Mouse (Mus musculus) limb, embryonic 11.5 days (tissue): Measurements from ENCODE around the gene Serpinb1c. TPM values are rescaled to one million over a fixed set of nuclear protein-coding genes. Genes with fewer than 3 reads are reported as not detected.

Experiments
- ATAC-seq: fragments of 200-750 bp; cut with Nextera tagmentation; 2 replicates; pipeline ENCODE4 v1.8.0; 2017; ENCODE audit warnings: low read depth; ENCODE audit not compliant: insufficient number of reproducible peaks, low FRiP score, low TSS enrichment
- DNase-seq: peaks from one replicate; pipeline ENCODE4 v3.0.0-alpha.2; 2015; ENCODE audit warnings: low spot score
- H3K27ac ChIP-seq: fragments of 300-500 bp; sonication (generic); replicated peaks from 2 replicates; pipeline ENCODE4 v1.5.1; 2014; ENCODE audit warnings: low read depth, mild to moderate bottlenecking, low read length
- H3K27me3 ChIP-seq: fragments of 300-500 bp; sonication (generic); 2 replicates; pipeline ENCODE4 v1.6.1; 2014; ENCODE audit warnings: mild to moderate bottlenecking, low read length, mixed read lengths; ENCODE audit not compliant: control insufficient read depth, insufficient read depth
- H3K36me3 ChIP-seq: fragments of 300-500 bp; sonication (generic); 2 replicates; pipeline ENCODE4 v1.6.1; 2014; ENCODE audit warnings: mild to moderate bottlenecking, low read length, moderate library complexity, mixed read lengths; ENCODE audit not compliant: control insufficient read depth, insufficient read depth
- H3K4me1 ChIP-seq: fragments of 300-500 bp; sonication (generic); 2 replicates; pipeline ENCODE4 v1.6.1; 2014; ENCODE audit warnings: low read length, mixed read lengths; ENCODE audit not compliant: control insufficient read depth, insufficient read depth
- H3K4me2 ChIP-seq: fragments of 300-500 bp; sonication (generic); 2 replicates; pipeline ENCODE4 v1.6.1; 2014; ENCODE audit warnings: low read depth, mild to moderate bottlenecking, moderate library complexity; ENCODE audit not compliant: severe bottlenecking
- H3K4me3 ChIP-seq: fragments of 300-500 bp; sonication (generic); 2 replicates; pipeline ENCODE4 v1.5.1; 2014; ENCODE audit warnings: low read depth, low read length
- H3K9ac ChIP-seq: fragments of 300-500 bp; sonication (generic); 2 replicates; pipeline ENCODE4 v1.6.1; 2014; ENCODE audit warnings: mild to moderate bottlenecking, low read length
- H3K9me3 ChIP-seq: fragments of 300-500 bp; sonication (generic); 2 replicates; pipeline ENCODE4 v1.6.1; 2016; ENCODE audit warnings: low read length; ENCODE audit not compliant: control insufficient read depth
- WGBS: fragments of 180-500 bp; shearing (Covaris S2); extraction: QIAGEN DNeasy Blood & Tissue Kit; methylation state at CpG from one replicate; pipeline ENCODE4 v1.1.7; 2014; 5-methylcytosine and 5-hydroxymethylcytosine counted together
- polyA plus RNA-seq: library from polyadenylated mRNA; unstranded; fragments of >200 nt; fragmentation: Nextera tagmentation; extraction: Ambion mirVana; gene quantifications from 2 replicates; pipeline ENCODE4 v1.2.1, GENCODE M21; 2014

Serpinb1c gene
- polyA plus RNA-seq, 1 experiment from 2014 or later, result not detected

GRCm38 (mm10) chr13:32860821-32861220 is 37.2 kb downstream of the Serpinb1c start:
- DNase-seq, result no peak
- H3K4me2 ChIP-seq, result no peak overlapping the region
- ATAC-seq, result no peak
- no peaks in the 10 kb centered on the region for H3K4me1 ChIP-seq
- H3K36me3 ChIP-seq, result no peaks in the 10 kb centered on the region
- H3K27me3 ChIP-seq, result no peaks in the 10 kb centered on the region
- 87% methylated on average over 3 of the region's 3 CpGs for WGBS
- H3K9me3 ChIP-seq, result no peaks in the 10 kb centered on the region
- H3K4me3 ChIP-seq, result no peak overlapping the region
- no peak overlapping the region for H3K9ac ChIP-seq
- no peak overlapping the region for H3K27ac ChIP-seq

- Histone ChIP-seq H3K27ac (no peak overlapping the region), H3K36me3 (no peaks in the 10 kb centered on the region), H3K4me2 (no peak overlapping the region), H3K9ac (no peak overlapping the region), H3K4me3 (no peak overlapping the region), H3K4me1 (no peaks in the 10 kb centered on the region), H3K27me3 (no peaks in the 10 kb centered on the region), H3K9me3 (no peaks in the 10 kb centered on the region)
- WGBS, result 74% methylated on average over 2 of the region's 2 CpGs
- DNase-seq (no peak), ATAC-seq (no peak)
Measured at GRCm38 (mm10) chr13:32853073-32853472, 44.9 kb downstream of the Serpinb1c start.

- no peak overlapping the region for H3K9ac ChIP-seq
- no peaks in the 10 kb centered on the region for H3K9me3 ChIP-seq
- ATAC-seq, result no peak
- WGBS, result 95% methylated on average over 4 of the region's 4 CpGs
- no peaks in the 10 kb centered on the region for H3K36me3 ChIP-seq
- no peak overlapping the region for H3K4me3 ChIP-seq
- H3K4me1 ChIP-seq, result no peaks in the 10 kb centered on the region
- H3K27ac ChIP-seq, result no peak overlapping the region
- DNase-seq, result no peak
- no peaks in the 10 kb centered on the region for H3K27me3 ChIP-seq
- no peak overlapping the region for H3K4me2 ChIP-seq
Measured at GRCm38 (mm10) chr13:32852539-32852938, 45.5 kb downstream of the Serpinb1c start.

- Histone ChIP-seq H3K9me3 (no peaks in the 10 kb centered on the region), H3K27me3 (no peaks in the 10 kb centered on the region), H3K4me3 (no peak overlapping the region), H3K4me1 (no peaks in the 10 kb centered on the region), H3K9ac (no peak overlapping the region), H3K4me2 (no peak overlapping the region), H3K27ac (no peak overlapping the region), H3K36me3 (no peaks in the 10 kb centered on the region)
- DNase-seq, result peak; percentile 55
- 15% methylated on average over 7 of the region's 7 CpGs for WGBS
- no peak for ATAC-seq
Measured at GRCm38 (mm10) chr13:32851967-32852366, 46.0 kb downstream of the Serpinb1c start.

GRCm38 (mm10) chr13:32850668-32851404 is 47.2 kb downstream of the Serpinb1c start, which contains the start of gene Serpinb1a:
Gene Serpinb1a, minus strand, starts transcription at chr13:32851185.
- Histone ChIP-seq H3K27me3 (no peaks in the 10 kb centered on the region), H3K4me3 (no peak within 1 kb of the TSS), H3K36me3 (no peaks in the 10 kb centered on the region), H3K9ac (no peak within 1 kb of the TSS), H3K27ac (no peak within 1 kb of the TSS), H3K4me1 (no peaks in the 10 kb centered on the region), H3K9me3 (no peaks in the 10 kb centered on the region), H3K4me2 (no peak within 1 kb of the TSS)
- peak; percentile 57 for DNase-seq
- 49% methylated on average over 10 of the region's 10 CpGs for WGBS
- ATAC-seq, result peak; percentile 26; the same call in 1 of the 2 replicates

- Histone ChIP-seq H3K27ac (no peak overlapping the region), H3K4me3 (no peak overlapping the region), H3K9ac (no peak overlapping the region), H3K4me2 (no peak overlapping the region), H3K36me3 (no peaks in the 10 kb centered on the region), H3K9me3 (no peaks in the 10 kb centered on the region), H3K4me1 (no peaks in the 10 kb centered on the region), H3K27me3 (no peaks in the 10 kb centered on the region)
- no peak for ATAC-seq
- 56% methylated on average over 1 of the region's 1 CpGs for WGBS
- DNase-seq, result no peak
Measured at GRCm38 (mm10) chr13:32850156-32850555, 47.9 kb downstream of the Serpinb1c start.

- no peak overlapping the region for H3K4me2 ChIP-seq
- no peak overlapping the region for H3K4me3 ChIP-seq
- no peak overlapping the region for H3K9ac ChIP-seq
- no peaks in the 10 kb centered on the region for H3K27me3 ChIP-seq
- no peak overlapping the region for H3K27ac ChIP-seq
- no peak for DNase-seq
- no peaks in the 10 kb centered on the region for H3K4me1 ChIP-seq
- no peak for ATAC-seq
- no peaks in the 10 kb centered on the region for H3K9me3 ChIP-seq
- H3K36me3 ChIP-seq, result no peaks in the 10 kb centered on the region
Measured at GRCm38 (mm10) chr13:32849531-32850123, 48.4 kb downstream of the Serpinb1c start.

- no peak for DNase-seq
- H3K27ac ChIP-seq, result no peak overlapping the region
- H3K4me3 ChIP-seq, result no peak overlapping the region
- H3K4me1 ChIP-seq, result no peaks in the 10 kb centered on the region
- WGBS, result 49% methylated on average over 4 of the region's 4 CpGs
- no peak overlapping the region for H3K4me2 ChIP-seq
- ATAC-seq, result no peak
- H3K9ac ChIP-seq, result no peak overlapping the region
- no peaks in the 10 kb centered on the region for H3K9me3 ChIP-seq
- H3K36me3 ChIP-seq, result no peaks in the 10 kb centered on the region
- H3K27me3 ChIP-seq, result no peaks in the 10 kb centered on the region
Measured at GRCm38 (mm10) chr13:32849092-32849491, 48.9 kb downstream of the Serpinb1c start.
